Mouse (Mus musculus): ENCODE measurements around the gene Tubgcp5. TPM values are rescaled to one million over a fixed set of nuclear protein-coding genes. Genes with fewer than 3 reads are reported as not detected.

The Tubgcp5 gene
- total and polyA plus RNA-seq, 3 experiments, result 13.0 to 28.8 (median 24.1) TPM

DNA sequence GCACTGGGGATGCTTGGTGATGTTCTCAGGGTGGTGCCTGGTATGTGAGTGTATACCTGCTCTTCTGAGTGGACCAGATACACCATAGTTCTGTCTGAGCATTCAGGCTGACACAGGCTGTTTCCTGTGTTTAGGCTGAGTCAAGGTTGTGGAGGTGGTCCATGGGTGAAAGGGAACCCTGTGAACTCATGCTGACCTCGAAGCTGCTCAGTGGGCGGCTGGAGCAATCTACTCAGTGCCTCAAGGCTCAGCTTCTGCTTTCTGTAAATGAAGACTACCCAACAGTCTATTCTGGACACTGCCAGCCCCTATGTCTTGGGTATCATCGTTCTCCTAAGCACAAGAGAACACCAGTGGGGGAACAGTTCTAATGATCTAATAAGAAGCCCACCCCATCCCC, 61.6 kb downstream of the Tubgcp5 start:
- H3K4me2 ChIP-seq (ENCODE audit: insufficient read depth, low read depth, poor library complexity, severe bottlenecking), result no peak overlapping the region
- H3K36me3 ChIP-seq (replicated peaks in 1 of 2; ENCODE audit: control insufficient read depth in 1 of 2, insufficient read depth in 1 of 2, low read length in 1 of 2), result peaks cover 0 to 4% of the 10 kb centered on the region in 2 experiments
- H3K27me3 ChIP-seq (replicated peaks), result no peaks in the 10 kb centered on the region
- peaks cover 13 to 82% of the 10 kb centered on the region in 2 experiments; a peak in 3 of 4 replicates for H3K4me1 ChIP-seq (ENCODE audit: control insufficient read depth in 1 of 2, insufficient read depth in 2 of 2)
- H3K4me3 ChIP-seq (replicated peaks in 1 of 3; ENCODE audit: low read depth in 2 of 3, low read length in 2 of 3, poor library complexity in 1 of 3), result no peak overlapping the region
- TF ChIP-seq PAX5 (IDR thresholded peaks at IDR 0.05; ENCODE audit: low read length) (no peak), MXI1 (IDR thresholded peaks at IDR 0.05; ENCODE audit: low read depth, low read length) (no peak), RCOR1 (conservative IDR thresholded peaks at IDR 0.05; ENCODE audit: low read depth, low read length) (no peak), ZNF384 (IDR thresholded peaks at IDR 0.05; ENCODE audit: low read depth, low read length) (no peak), HCFC1 (IDR thresholded peaks at IDR 0.05; ENCODE audit: low read depth, low read length) (no peak), ZC3H11A (IDR thresholded peaks at IDR 0.05; ENCODE audit: low read depth, low read length) (no peak), GABPA (IDR thresholded peaks at IDR 0.05; ENCODE audit: insufficient replicate concordance, low read depth, low read length) (no peak), BHLHE40 (IDR thresholded peaks at IDR 0.05; ENCODE audit: low read depth, low read length) (no peak), SMC3 (IDR thresholded peaks at IDR 0.05; ENCODE audit: low read depth, low read length) (no peak), NRF1 (IDR thresholded peaks at IDR 0.05; ENCODE audit: low read depth, low read length) (no peak), KAT2A (IDR thresholded peaks at IDR 0.05; ENCODE audit: insufficient replicate concordance, low read length) (no peak), RAD21 (IDR thresholded peaks at IDR 0.05; ENCODE audit: low read depth, low read length) (no peak), MAX (IDR thresholded peaks at IDR 0.05; ENCODE audit: low read length) (no peak), ELF1 (IDR thresholded peaks at IDR 0.05; ENCODE audit: low read depth, low read length) (no peak), SIN3A (IDR thresholded peaks at IDR 0.05; ENCODE audit: low read length) (no peak)
- dilution Hi-C loops (cut with MboI; ENCODE audit: extremely low pct_ligation_motif_present, extremely low pct_unique_long_range_greater_than_20kb, low sequenced_read_pairs), result no loop called here
- in situ Hi-C loops (cut with MboI; ENCODE audit: low pct_ligation_motif_present, low pct_unique_long_range_greater_than_20kb, low sequenced_read_pairs), result no loop called here
- H3K79me2 ChIP-seq (replicated peaks; ENCODE audit: control insufficient read depth, extremely low read depth, insufficient read depth, poor library complexity, severe bottlenecking), result peaks cover 14% of the 10 kb centered on the region; the same call in 1 of the 2 replicates
- DNase-seq (ENCODE audit: extremely low read depth), result no peak
- H3K27ac ChIP-seq (ENCODE audit: insufficient read depth, low read depth), result no peak overlapping the region
- H3K9me3 ChIP-seq (replicated peaks; ENCODE audit: low read length), result no peaks in the 10 kb centered on the region
- no peak overlapping the region for H3K9ac ChIP-seq (ENCODE audit: insufficient read depth, low read depth)

GRCm38 (mm10) chr7:55856741-55857140, 62.8 kb downstream of the Tubgcp5 start:
- Histone ChIP-seq H3K36me3 (replicated peaks in 1 of 2; ENCODE audit: control insufficient read depth in 1 of 2, insufficient read depth in 1 of 2, low read length in 1 of 2) (peaks cover 0 to 3% of the 10 kb centered on the region in 2 experiments), H3K27me3 (replicated peaks) (no peaks in the 10 kb centered on the region), H3K9ac (ENCODE audit: insufficient read depth, low read depth) (no peak overlapping the region), H3K4me3 (replicated peaks in 1 of 3; ENCODE audit: low read depth in 2 of 3, low read length in 2 of 3, poor library complexity in 1 of 3) (no peak overlapping the region), H3K9me3 (replicated peaks; ENCODE audit: low read length) (no peaks in the 10 kb centered on the region), H3K79me2 (replicated peaks; ENCODE audit: control insufficient read depth, extremely low read depth, insufficient read depth, poor library complexity, severe bottlenecking) (peaks cover 14% of the 10 kb centered on the region; the same call in 1 of the 2 replicates), H3K4me2 (ENCODE audit: insufficient read depth, low read depth, poor library complexity, severe bottlenecking) (no peak overlapping the region), H3K27ac (ENCODE audit: insufficient read depth, low read depth) (no peak overlapping the region), H3K4me1 (ENCODE audit: control insufficient read depth in 1 of 2, insufficient read depth in 2 of 2) (peaks cover 13 to 71% of the 10 kb centered on the region in 2 experiments; a peak in 3 of 4 replicates)
- in situ Hi-C loops (cut with MboI; ENCODE audit: low pct_ligation_motif_present, low pct_unique_long_range_greater_than_20kb, low sequenced_read_pairs), result no loop called here
- dilution Hi-C loops (cut with MboI; ENCODE audit: extremely low pct_ligation_motif_present, extremely low pct_unique_long_range_greater_than_20kb, low sequenced_read_pairs), result no loop called here
- TF ChIP-seq POLR2A (IDR thresholded peaks at IDR 0.05; ENCODE audit: low read depth, low read length) (no peak), SMC3 (IDR thresholded peaks at IDR 0.05; ENCODE audit: low read depth, low read length) (no peak), SIN3A (IDR thresholded peaks at IDR 0.05; ENCODE audit: low read length) (no peak), NELFE (IDR thresholded peaks at IDR 0.05; ENCODE audit: low read depth, low read length) (no peak), MAX (IDR thresholded peaks at IDR 0.05; ENCODE audit: low read length) (no peak), ZC3H11A (IDR thresholded peaks at IDR 0.05; ENCODE audit: low read depth, low read length) (no peak), TBP (conservative IDR thresholded peaks at IDR 0.05; ENCODE audit: low read depth, low read length) (no peak), GABPA (IDR thresholded peaks at IDR 0.05; ENCODE audit: insufficient replicate concordance, low read depth, low read length) (no peak), ELF1 (IDR thresholded peaks at IDR 0.05; ENCODE audit: low read depth, low read length) (no peak), ZMIZ1 (IDR thresholded peaks at IDR 0.05; ENCODE audit: low read depth, low read length) (no peak), CTCF (conservative IDR thresholded peaks at IDR 0.05 in 1 of 2, IDR thresholded peaks at IDR 0.05 in 1 of 2; ENCODE audit: low read depth in 2 of 2, low read length in 2 of 2) (no peak), BHLHE40 (IDR thresholded peaks at IDR 0.05; ENCODE audit: low read depth, low read length) (no peak), TCF12 (IDR thresholded peaks at IDR 0.05; ENCODE audit: low read depth, low read length) (no peak), ZKSCAN1 (IDR thresholded peaks at IDR 0.05; ENCODE audit: borderline replicate concordance, low read depth, low read length) (no peak), MXI1 (IDR thresholded peaks at IDR 0.05; ENCODE audit: low read depth, low read length) (no peak), UBTF (IDR thresholded peaks at IDR 0.05; ENCODE audit: low read depth, low read length) (no peak)
- DNase-seq (ENCODE audit: extremely low read depth), result no peak

All from CH12.LX (cell line).